Mouse (Mus musculus) kidney, adult 2 months (tissue): Measurements from ENCODE around the gene Gm16430.
"Not testable (repeated sequence)": the region's sequence is repeated elsewhere in the genome, so short reads cannot be mapped to it uniquely, and the experiment has no call there.

ENCODE experiments used
- CTCF ChIP-seq: fragments of 200-500 bp; conservative IDR thresholded peaks from 2 replicates; pipeline ENCODE4 v1.5.1; 2011; ENCODE audit warnings: low read depth, mild to moderate bottlenecking, control low read depth, low read length, moderate library complexity, mixed read lengths; ENCODE audit not compliant: insufficient read depth, insufficient read length
- POLR2A ChIP-seq: fragments of 200-500 bp; IDR thresholded peaks from one replicate; pipeline ENCODE4 v1.6.1; 2011; ENCODE audit warnings: low read depth, low read length, control low read depth

- not testable (repeated sequence) for TF ChIP-seq CTCF, POLR2A
Measured at GRCm38 (mm10) chrX:54621911-54622310, at the start of gene Gm16430.
